Mouse (Mus musculus) cerebellum, adult 2 months (tissue): ENCODE data around the gene Stk10. TPM values are rescaled to one million over a fixed set of nuclear protein-coding genes. Genes with fewer than 3 reads are reported as not detected.
A peak's percentile ranks its signal among the peaks of the same experiment; 100 is the strongest.

ENCODE experiments used
- DNase-seq, 2 experiments: peaks; one replicate each; pipeline ENCODE4 v3.0.0; 2021
- H3K27ac ChIP-seq: fragments of 200-500 bp; 2 replicates; pipeline ENCODE4 v1.5.1; 2012; ENCODE audit warnings: low read length, control low read depth, inconsistent platforms; ENCODE audit not compliant: insufficient read depth
- H3K27me3 ChIP-seq: fragments of 200-500 bp; 2 replicates; pipeline ENCODE4 v1.6.1; 2012; ENCODE audit warnings: inconsistent platforms, mild to moderate bottlenecking, low read length, moderate library complexity; ENCODE audit not compliant: control insufficient read depth, insufficient read depth
- H3K4me1 ChIP-seq: fragments of 200-500 bp; 2 replicates; pipeline ENCODE4 v1.6.1; 2011; ENCODE audit warnings: low read length; ENCODE audit not compliant: control insufficient read depth, insufficient read depth
- H3K4me3 ChIP-seq: fragments of 200-500 bp; replicated peaks from 2 replicates; pipeline ENCODE3; 2011; ENCODE audit warnings: mild to moderate bottlenecking, low read depth, low read length, control low read depth; ENCODE audit not compliant: insufficient read depth
- CTCF ChIP-seq: fragments of 200-500 bp; IDR thresholded peaks from 2 replicates; pipeline ENCODE4 v1.5.1; 2011; ENCODE audit warnings: low read depth, mild to moderate bottlenecking, control low read depth, low read length, moderate library complexity, borderline replicate concordance; ENCODE audit not compliant: insufficient read depth
- POLR2A ChIP-seq: fragments of 200-500 bp; IDR thresholded peaks from 2 replicates; pipeline ENCODE4 v1.6.1; 2011; ENCODE audit warnings: low read length, control low read depth, borderline replicate concordance; ENCODE audit not compliant: insufficient read depth
- WGBS: fragments of 180-500 bp; shearing (Covaris S2); methylation state at CpG from one replicate; pipeline ENCODE4 v1.1.7; 2018; 5-methylcytosine and 5-hydroxymethylcytosine counted together
- polyA plus RNA-seq: library from polyadenylated mRNA; depleted of rRNA; stranded (reverse); fragments of >200 nt; gene quantifications from 2 replicates; pipeline ENCODE4 v1.2.3, GENCODE M21; 2012

The Stk10 gene
- polyA plus RNA-seq, 1 experiment: 19.6 TPM

- H3K27ac ChIP-seq: peak overlapping the region; percentile 49
- H3K4me3 ChIP-seq: no peak overlapping the region
- peak; percentile 49 to 52 for DNase-seq
- WGBS: 33% methylated on average over 12 of the region's 12 CpGs
- no peaks in the 10 kb centered on the region for H3K27me3 ChIP-seq
- peaks cover 20% of the 10 kb centered on the region for H3K4me1 ChIP-seq
- TF ChIP-seq POLR2A (no peak), CTCF (no peak)
These were observed 17.0 kb upstream of the Stk10 start for GRCm38 (mm10) chr11:32516091-32516490.

GRCm38 (mm10) chr11:32516916-32517712, 16.0 kb upstream of the Stk10 start:
- Histone ChIP-seq H3K27ac (peak overlapping the region; percentile 88), H3K27me3 (no peaks in the 10 kb centered on the region), H3K4me3 (no peak overlapping the region), H3K4me1 (peaks cover 26% of the 10 kb centered on the region)
- peak; percentile 79 to 95 for DNase-seq
- WGBS: 12% methylated on average over 8 of the region's 8 CpGs
- TF ChIP-seq CTCF (no peak), POLR2A (no peak)

GRCm38 (mm10) chr11:32518770-32519169, 14.3 kb upstream of the Stk10 start:
- Histone ChIP-seq H3K4me3 (no peak overlapping the region), H3K27ac (peak overlapping the region; percentile 59; the same call in 1 of the 2 replicates), H3K27me3 (no peaks in the 10 kb centered on the region), H3K4me1 (peaks cover 26% of the 10 kb centered on the region)
- TF ChIP-seq CTCF (no peak), POLR2A (no peak)
- peak in 1 of 2 experiments; percentile 58 for DNase-seq
- 49% methylated on average over 4 of the region's 4 CpGs for WGBS

GRCm38 (mm10) chr11:32519354-32519753, 13.8 kb upstream of the Stk10 start:
- Histone ChIP-seq H3K27me3 (no peaks in the 10 kb centered on the region), H3K4me3 (no peak overlapping the region), H3K27ac (no peak overlapping the region), H3K4me1 (peaks cover 26% of the 10 kb centered on the region)
- TF ChIP-seq CTCF (no peak), POLR2A (no peak)
- 94% methylated on average over 1 of the region's 1 CpGs for WGBS
- no peak for DNase-seq

GRCm38 (mm10) chr11:32521246-32521645, 11.9 kb upstream of the Stk10 start:
- no peak overlapping the region for H3K27ac ChIP-seq
- WGBS: 78% methylated on average over 2 of the region's 2 CpGs
- no peak for DNase-seq
- peaks cover 20% of the 10 kb centered on the region for H3K4me1 ChIP-seq
- H3K4me3 ChIP-seq: no peak overlapping the region
- H3K27me3 ChIP-seq: no peaks in the 10 kb centered on the region
- no peak for TF ChIP-seq POLR2A
- TF ChIP-seq CTCF: no peak

- 83% methylated on average over 11 of the region's 11 CpGs for WGBS
These were observed 8.8 kb upstream of the Stk10 start for GRCm38 (mm10) chr11:32524122-32524920.

GRCm38 (mm10) chr11:32527006-32527405, 6.1 kb upstream of the Stk10 start:
- Histone ChIP-seq H3K4me3 (no peak overlapping the region), H3K27ac (no peak overlapping the region), H3K27me3 (no peaks in the 10 kb centered on the region), H3K4me1 (no peaks in the 10 kb centered on the region)
- TF ChIP-seq CTCF: no peak
- no peak for TF ChIP-seq POLR2A
- no peak for DNase-seq
- WGBS: 93% methylated on average over 4 of the region's 4 CpGs

More at GRCm38 (mm10) chr11:32524122-32524920, 8.8 kb upstream of the Stk10 start:
- no peaks in the 10 kb centered on the region for H3K27me3 ChIP-seq
- H3K4me3 ChIP-seq: no peak overlapping the region
- H3K4me1 ChIP-seq: peaks cover 6% of the 10 kb centered on the region; the same call in 1 of the 2 replicates
- no peak for TF ChIP-seq POLR2A
- TF ChIP-seq CTCF: no peak
- H3K27ac ChIP-seq: no peak overlapping the region
- DNase-seq: no peak
